ENCODE assay signal across 9 mouse cellular contexts in the genomic region with DNA sequence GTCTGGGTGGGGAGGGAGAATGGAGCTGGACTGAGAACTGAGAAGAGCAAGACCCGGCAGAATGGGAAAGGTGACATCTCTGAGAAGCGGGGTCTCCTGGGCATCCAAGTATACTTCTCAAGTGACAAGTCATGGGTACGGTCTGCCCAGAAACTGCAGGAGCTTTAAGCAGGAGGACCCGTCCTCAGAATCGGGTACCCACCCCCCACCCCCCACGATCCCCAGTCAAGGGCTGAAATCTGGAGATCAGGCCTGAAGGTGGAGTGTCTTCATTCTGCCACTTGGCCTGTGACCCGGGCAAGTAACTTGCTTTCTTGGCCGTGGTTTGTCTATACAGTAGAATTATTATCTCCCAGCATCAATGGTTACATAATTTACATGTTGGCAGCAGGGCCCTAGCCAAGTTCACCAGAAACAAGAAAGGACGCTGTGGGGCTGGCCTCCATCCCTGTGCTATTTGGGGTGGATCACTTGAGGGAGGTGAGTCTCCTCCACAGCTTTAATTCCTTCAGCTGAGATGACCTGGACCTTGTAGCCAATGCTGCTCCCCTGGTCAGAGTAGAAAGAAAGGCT. TPM values are rescaled to one million over a fixed set of nuclear protein-coding genes. Genes with fewer than 3 reads are reported as not detected.
DNase-seq lines count a peak whose midpoint lies in the region; ATAC-seq and TF ChIP-seq lines count a peak whose summit lies in the region.
"Had no signal": no experiment of that assay in that cellular context is flagged by ENCODE, and none has a peak within 500 bp of the region (broad histone marks: within the 10 kb centered on the region; RNA-seq: fewer than 3 reads in every experiment).

No protein-coding gene starts in this region.

- peak overlapping the region; percentile 79 for H3K4me2 ChIP-seq in hindbrain, postnatal 0 days (ENCODE audit: low read depth, low read length)
- H3K4me2 ChIP-seq in neural tube, embryonic 12.5 days (replicated peaks): peak overlapping the region; percentile 94

- no peaks in the 10 kb centered on the region for H3K9me3 ChIP-seq in heart, embryonic 10.5 days
- no peaks in the 10 kb centered on the region for H3K9me3 ChIP-seq in hindbrain, postnatal 0 days (ENCODE audit: low read length)
- no peaks in the 10 kb centered on the region for H3K9me3 ChIP-seq in neural tube, embryonic 12.5 days

- H3K9ac ChIP-seq in hindbrain, postnatal 0 days (replicated peaks; ENCODE audit: low read length): peak overlapping the region; percentile 67
- peak overlapping the region; percentile 70 for H3K9ac ChIP-seq in neural tube, embryonic 12.5 days

- no peak for DNase-seq in heart, embryonic 10.5 days (ENCODE audit: low spot score)
- DNase-seq in heart, postnatal 25 days (ENCODE audit: low spot score): no peak
- DNase-seq in thymus, postnatal 25 days: peak; percentile 1
- no peak for DNase-seq in thymus, postnatal 14 days
- DNase-seq in hindbrain, postnatal 0 days (ENCODE audit: low spot score): no peak
- DNase-seq in adrenal gland, postnatal 14 days: no peak
- DNase-seq in urinary bladder, adult 2 months (ENCODE audit: low spot score): no peak

- no peak; the same call in 1 of the 2 replicates for ATAC-seq in hindbrain, postnatal 0 days
- ATAC-seq in neural tube, embryonic 12.5 days (ENCODE audit: low FRiP score, low read depth): peak; percentile 27; the same call in 1 of the 2 replicates

- H3K36me3 ChIP-seq in heart, embryonic 10.5 days: no peaks in the 10 kb centered on the region
- H3K36me3 ChIP-seq in hindbrain, postnatal 0 days (ENCODE audit: insufficient read depth, low read length): no peaks in the 10 kb centered on the region
- H3K36me3 ChIP-seq in neural tube, embryonic 12.5 days: no peaks in the 10 kb centered on the region

- peak; percentile 2; the same call in 1 of the 2 replicates for TF ChIP-seq CTCF in hindbrain, postnatal 0 days (IDR thresholded peaks at IDR 0.05; ENCODE audit: low read depth)

- peaks cover 84% of the 10 kb centered on the region for H3K27me3 ChIP-seq in heart, embryonic 10.5 days (ENCODE audit: insufficient read depth, poor library complexity, severe bottlenecking)
- H3K27me3 ChIP-seq in hindbrain, postnatal 0 days (ENCODE audit: insufficient read depth, low read length): no peaks in the 10 kb centered on the region
- H3K27me3 ChIP-seq in neural tube, embryonic 12.5 days (replicated peaks): peaks cover 41% of the 10 kb centered on the region

- WGBS in heart, embryonic 10.5 days: 9% methylated on average over 9 of the region's 9 CpGs
- WGBS in hindbrain, postnatal 0 days: 4% methylated on average over 8 of the region's 9 CpGs
- 4% methylated on average over 9 of the region's 9 CpGs for WGBS in neural tube, embryonic 12.5 days

- intact Hi-C loops in heart, postnatal 25 days (cut with DNase I): no loop called here

- H3K27ac ChIP-seq in heart, embryonic 10.5 days: peak overlapping the region; percentile 82
- peak overlapping the region; percentile 82 for H3K27ac ChIP-seq in hindbrain, postnatal 0 days
- no peak overlapping the region for H3K27ac ChIP-seq in neural tube, embryonic 12.5 days

- peak overlapping the region; percentile 86 for H3K4me3 ChIP-seq in heart, embryonic 10.5 days
- H3K4me3 ChIP-seq in hindbrain, postnatal 0 days (ENCODE audit: low read length): peak overlapping the region; percentile 57
- peak overlapping the region; percentile 67 for H3K4me3 ChIP-seq in neural tube, embryonic 12.5 days

- H3K4me1 ChIP-seq in heart, embryonic 10.5 days: peaks cover 40% of the 10 kb centered on the region
- peaks cover 41% of the 10 kb centered on the region for H3K4me1 ChIP-seq in hindbrain, postnatal 0 days (ENCODE audit: insufficient read depth, low read length)
- H3K4me1 ChIP-seq in neural tube, embryonic 12.5 days: peaks cover 39% of the 10 kb centered on the region

RNA-seq across cellular contexts. Expression of a gene that starts 34.3 kb away (rescaled TPM):
- polyA plus RNA-seq in heart, embryonic 10.5 days (2016; fragmentation: Nextera tagmentation; extraction: Ambion mirVana): not detected in 2 replicates
- not detected for total RNA-seq in heart, postnatal 25 days (2021)
- total RNA-seq in hindbrain, postnatal 0 days (2014; rRNA removed): 87.0 and 93.2 TPM in 2 replicates
- polyA plus RNA-seq in hindbrain, postnatal 0 days (2015; fragmentation: Nextera tagmentation; extraction: Ambion mirVana): 30.7 and 34.3 TPM in 2 replicates
- 10.0 and 11.2 TPM in 2 replicates for polyA plus RNA-seq in neural tube, embryonic 12.5 days (2016; fragmentation: Nextera tagmentation; extraction: Ambion mirVana)
- 0.15 TPM in 1 of 2 replicates, not detected in the other for total RNA-seq in adrenal gland, postnatal 14 days (2021)
- polyA plus RNA-seq in urinary bladder, adult 2 months (2012; rRNA removed): not detected in 2 replicates
- polyA plus RNA-seq: large intestine, adult 2 months had no signal

RNA-seq across cellular contexts. Expression of a gene that starts 53.1 kb away (rescaled TPM):
- polyA plus RNA-seq in heart, embryonic 10.5 days (2016; fragmentation: Nextera tagmentation; extraction: Ambion mirVana): 8.1 and 20.1 TPM in 2 replicates
- 1 to 10 TPM; 5.3 to 5.8 TPM for total RNA-seq in heart, postnatal 25 days (2021)
- total RNA-seq in hindbrain, postnatal 0 days (2014; rRNA removed): 1.3 and 3.5 TPM in 2 replicates
- 18.0 and 19.1 TPM in 2 replicates for polyA plus RNA-seq in hindbrain, postnatal 0 days (2015; fragmentation: Nextera tagmentation; extraction: Ambion mirVana)
- polyA plus RNA-seq in neural tube, embryonic 12.5 days (2016; fragmentation: Nextera tagmentation; extraction: Ambion mirVana): 0.13 and 0.40 TPM in 2 replicates
- total RNA-seq in adrenal gland, postnatal 14 days (2021): 0.63 and 0.68 TPM in 2 replicates
- polyA plus RNA-seq in urinary bladder, adult 2 months (2012; rRNA removed): 0.07 and 0.15 TPM in 2 replicates

Comparison
In these comparisons a context has a peak if more than half of its experiments do, and no peak if none do; other contexts are left out.
1. RNA of a gene that starts 34.3 kb away (polyA plus RNA-seq): 30.7 to 34.3 TPM in hindbrain, postnatal 0 days and 10.0 to 11.2 TPM in neural tube, embryonic 12.5 days; not detected in urinary bladder, adult 2 months and not detected in heart, embryonic 10.5 days; every median in the first group is over 10 times any median in the second.
2. Peak in every context shown above with its lines, with median percentiles within 50 percentile points of each other: H3K4me3 ChIP-seq.